Mouse (Mus musculus) T-helper 2 cell (primary cell): Measurements from ENCODE around the gene Cblb.

Source experiments
- in situ Hi-C: fragments of 300-600 bp; cut with MboI, MseI; formaldehyde crosslinking; loops from one replicate; pipeline ENCODE4 v1.15.1; 2025; ENCODE audit warnings: high pct_unique_total_duplicates

Cblb gene

DNA sequence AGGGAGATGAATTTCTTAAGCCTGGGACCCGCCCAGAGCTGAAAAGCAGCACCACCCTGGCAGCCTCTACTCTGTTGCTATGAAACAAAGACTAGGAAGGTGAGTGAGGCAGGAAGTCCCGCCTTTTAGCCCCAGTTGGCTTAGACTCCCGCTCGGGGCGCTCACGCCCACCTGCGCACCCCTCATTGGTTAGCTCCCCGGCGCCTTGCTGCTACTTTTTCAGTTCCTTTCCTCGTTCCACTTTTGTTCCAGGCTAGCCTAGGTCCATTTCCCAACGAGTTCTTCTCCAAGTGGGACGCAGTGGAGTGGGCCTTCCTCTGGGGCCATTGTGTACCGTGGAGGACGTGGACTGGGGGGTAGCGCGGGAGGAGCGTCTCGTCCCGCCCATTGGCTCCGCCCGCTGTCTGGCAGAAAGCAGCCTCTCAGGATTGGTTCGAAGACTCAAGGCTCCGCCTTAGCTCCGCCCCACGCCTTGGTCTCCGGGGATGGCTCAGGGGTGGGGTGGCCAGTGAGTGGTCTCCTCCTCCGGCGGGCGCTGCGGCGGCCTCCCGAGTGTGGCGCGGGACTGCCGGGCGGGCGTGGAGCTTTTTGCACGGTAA lies at the start of gene Cblb:
Cblb (plus strand) TSS at position 135 of the 599 bp plus-strand sequence.
- in situ Hi-C loops: loop anchor here (10.0 kb wide), 1 partner anchor 116 kb away; no protein-coding TSS in a partner anchor

DNA sequence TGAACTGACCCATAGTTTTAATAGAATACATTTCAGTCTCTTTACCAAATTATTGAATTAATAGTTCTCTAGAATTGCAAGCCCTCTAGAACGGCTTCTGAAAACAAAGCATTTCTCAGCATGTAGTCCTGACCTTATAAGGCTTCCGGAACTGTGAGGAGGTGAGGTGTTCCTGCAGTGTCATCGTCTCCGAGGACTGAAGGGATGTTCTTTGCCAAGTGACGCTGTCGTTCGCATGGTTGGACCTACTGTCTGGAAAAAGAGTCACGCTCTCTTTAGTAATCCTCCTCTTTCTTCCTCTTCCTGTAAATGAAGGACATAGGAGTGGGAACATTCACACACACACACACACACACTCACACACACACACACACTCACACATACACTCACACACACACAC lies 45.6 kb upstream of the Cblb start:
- in situ Hi-C loops: no loop called here

DNA sequence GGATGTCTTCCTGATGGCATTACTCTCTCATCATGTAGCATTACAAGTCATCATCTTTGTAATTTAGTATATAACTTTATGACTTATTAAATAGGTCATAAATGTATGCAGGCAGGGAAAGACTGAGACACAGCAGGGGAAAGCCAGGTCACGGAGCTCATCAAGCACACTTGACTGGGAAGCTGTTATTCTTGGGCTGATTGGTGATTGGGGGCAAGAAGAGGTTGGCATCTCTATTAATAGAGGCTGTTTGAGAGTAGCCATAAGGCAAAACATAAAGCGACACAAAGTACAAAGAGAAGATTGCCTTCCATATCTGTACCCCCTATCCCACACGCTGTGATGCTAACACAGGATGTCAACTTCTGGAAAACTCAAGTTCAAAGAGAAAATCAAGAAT lies 44.8 kb upstream of the Cblb start:
- in situ Hi-C loops: no loop called here

DNA sequence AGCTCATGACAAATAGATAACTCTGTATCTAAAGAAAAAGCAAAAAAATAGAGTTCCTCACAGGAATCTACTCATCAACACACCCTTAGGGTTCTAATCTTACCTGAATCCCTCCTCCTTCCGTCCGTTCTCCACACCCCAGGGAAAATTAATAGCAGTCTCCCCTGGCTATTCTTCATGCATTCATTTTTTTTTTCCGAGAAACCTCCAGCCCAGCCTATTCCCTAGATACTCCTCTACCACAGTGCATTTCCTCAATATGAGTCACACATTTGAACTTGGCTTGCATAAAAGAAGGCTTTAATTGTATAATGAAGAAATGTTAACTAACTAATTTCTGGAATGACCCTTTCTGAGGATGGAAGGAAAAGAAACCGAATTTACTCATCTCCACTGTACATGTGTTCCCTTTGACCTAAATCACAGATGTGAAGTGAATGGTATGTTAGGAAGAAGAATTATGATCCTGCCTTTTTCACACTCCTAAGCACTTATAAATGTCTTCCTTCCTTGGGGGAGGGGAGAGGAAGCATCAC lies 43.9 kb upstream of the Cblb start:
- in situ Hi-C loops: no loop called here

DNA sequence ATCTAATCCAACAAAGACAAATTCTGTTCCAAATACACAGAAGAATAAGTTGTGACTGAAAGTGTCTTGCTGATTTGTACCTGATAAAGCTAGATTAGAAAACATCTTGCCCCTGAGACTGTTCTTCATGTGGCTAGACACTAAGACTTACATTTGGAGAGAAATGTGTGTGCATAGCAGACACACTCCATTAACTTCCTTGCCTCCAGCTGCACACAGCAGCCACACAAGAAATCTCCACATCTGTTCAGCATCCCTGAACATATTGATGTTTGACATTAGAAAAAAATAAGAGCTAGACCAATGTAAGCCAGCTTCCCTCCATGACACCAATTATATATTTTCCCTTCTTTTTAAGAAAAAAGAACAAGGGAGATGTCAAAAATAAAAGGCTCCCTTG lies 43.0 kb upstream of the Cblb start:
- in situ Hi-C loops: no loop called here

DNA sequence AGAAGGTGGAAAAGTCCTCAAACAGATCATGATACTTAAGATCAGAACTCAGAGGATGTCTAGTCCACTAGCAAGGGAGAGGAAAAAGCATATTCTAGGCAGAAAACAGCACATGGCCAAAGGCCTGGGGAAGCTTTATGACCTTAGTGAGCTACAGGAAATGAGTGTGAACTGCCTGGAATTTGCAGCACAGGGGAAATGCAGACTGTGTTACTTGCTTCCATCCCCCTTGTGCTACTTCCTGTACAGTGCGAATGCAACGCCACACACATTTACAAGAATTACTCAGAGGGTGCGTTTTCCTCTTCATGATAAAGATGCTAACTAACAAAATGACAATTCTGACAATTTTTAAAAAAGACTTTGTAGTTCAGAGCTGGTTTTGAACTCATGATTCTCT lies 41.8 kb upstream of the Cblb start:
- in situ Hi-C loops: no loop called here

DNA sequence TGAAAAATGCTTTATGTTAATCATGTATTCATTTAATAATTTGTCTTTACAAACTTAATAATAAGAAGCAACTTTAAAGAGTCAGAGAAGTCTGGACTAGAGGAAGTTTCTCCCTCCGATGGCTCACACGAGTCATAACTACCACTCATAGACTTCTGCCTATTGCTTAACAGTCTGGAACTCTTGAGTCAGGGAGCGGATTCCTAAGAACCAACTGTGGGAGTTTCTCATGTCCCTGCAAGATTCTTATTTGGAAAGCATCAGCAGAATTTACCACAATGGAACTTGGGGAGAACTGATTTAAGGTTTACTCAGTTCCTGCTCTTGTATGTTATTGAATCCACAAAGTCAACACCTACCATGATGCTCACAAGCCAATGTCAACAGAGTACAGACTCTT lies 31.0 kb upstream of the Cblb start:
- in situ Hi-C loops: no loop called here

DNA sequence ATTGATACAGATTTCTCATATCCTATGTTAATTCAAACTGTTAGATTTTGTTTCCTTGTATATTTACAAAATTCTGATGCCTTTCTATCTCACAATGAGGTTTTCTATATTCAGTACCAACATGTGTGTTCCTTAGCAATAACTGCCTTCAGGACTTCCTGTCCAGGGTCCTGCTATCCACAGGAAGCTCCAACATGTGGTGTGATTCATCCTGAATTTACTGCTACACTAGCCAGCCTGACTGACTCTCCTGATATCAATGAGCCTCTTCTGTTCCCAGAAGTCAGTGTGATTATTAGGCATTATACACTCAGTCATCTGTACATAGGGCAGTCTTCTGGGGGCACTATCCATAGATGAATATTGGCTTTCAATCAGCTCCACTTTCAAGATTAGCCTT lies 30.2 kb upstream of the Cblb start:
- in situ Hi-C loops: no loop called here

DNA sequence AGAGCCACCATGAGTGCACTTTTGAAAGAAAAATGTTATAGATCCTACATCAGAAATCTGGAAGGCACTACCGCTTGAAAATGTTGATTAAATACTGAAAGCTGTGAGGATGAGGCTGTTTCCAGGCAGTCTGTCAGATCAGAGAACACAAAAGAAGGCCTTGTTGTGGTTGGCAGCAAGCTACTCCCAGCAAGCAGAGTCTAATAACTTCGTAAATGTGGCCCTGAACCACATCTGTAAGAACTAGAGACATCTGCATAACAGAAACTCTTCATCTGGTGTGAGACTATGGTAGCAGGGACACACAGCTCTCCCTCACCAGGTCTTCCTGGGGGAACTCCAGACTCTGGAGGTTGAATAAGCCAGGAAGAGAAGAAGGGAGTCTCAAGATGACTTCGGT lies 24.0 kb upstream of the Cblb start:
- in situ Hi-C loops: no loop called here

DNA sequence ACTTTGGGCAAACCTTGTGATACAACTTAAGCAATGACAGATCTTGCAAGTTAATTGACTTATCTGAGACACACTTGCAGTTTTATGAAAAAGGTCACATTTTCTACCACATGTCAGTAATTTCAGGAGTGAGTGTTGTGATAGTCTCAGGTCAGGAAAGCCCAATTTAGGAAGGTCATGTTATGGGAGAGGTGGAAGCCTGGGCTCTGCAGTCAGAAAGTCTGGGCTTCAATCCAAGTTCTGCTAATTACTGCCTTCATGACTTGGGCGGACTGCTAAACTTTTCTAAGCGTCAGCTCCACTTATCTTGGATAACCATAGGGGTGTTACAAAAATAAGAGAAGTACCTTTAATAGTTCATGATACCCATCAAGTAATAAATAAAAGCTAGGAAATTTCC lies 22.6 kb upstream of the Cblb start:
- in situ Hi-C loops: no loop called here

DNA sequence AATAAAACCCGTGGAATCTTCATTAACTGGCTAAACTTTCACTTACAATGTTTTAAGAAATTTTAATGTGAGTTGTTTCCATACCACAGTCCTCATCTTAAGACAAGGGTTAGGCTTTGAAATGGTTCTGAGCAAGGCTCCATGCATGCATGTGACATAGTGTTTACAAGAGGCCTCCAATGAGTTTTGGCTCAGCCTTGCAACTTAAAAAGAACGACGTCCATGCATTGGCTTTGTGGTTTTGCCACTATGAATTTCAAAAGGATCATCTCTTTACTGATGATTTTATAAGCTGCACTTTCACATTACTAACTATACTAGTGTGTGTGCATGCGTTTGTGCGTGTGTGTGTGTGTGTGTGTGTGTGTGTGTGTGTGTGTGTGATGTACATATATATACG lies 21.6 kb upstream of the Cblb start:
- in situ Hi-C loops: no loop called here

DNA sequence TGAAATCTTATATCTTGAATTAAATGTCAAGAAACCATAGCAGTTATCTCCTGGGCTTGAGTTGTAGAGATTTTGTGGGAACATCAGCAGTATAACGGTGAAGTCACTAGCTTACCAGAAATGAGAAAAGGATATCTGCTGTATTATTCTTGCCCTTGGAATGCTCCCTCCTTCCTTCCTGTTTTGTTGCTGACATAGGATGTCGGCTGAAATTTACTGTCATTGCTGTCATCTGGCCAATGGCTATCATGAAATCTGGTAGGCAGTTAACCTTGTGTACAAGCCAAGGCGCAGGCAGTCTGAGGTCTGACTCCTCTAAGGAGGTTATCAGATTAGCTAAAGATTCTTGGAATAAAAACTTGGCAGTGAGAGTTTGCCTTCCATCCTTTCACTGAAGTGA lies 18.0 kb upstream of the Cblb start:
- in situ Hi-C loops: no loop called here

DNA sequence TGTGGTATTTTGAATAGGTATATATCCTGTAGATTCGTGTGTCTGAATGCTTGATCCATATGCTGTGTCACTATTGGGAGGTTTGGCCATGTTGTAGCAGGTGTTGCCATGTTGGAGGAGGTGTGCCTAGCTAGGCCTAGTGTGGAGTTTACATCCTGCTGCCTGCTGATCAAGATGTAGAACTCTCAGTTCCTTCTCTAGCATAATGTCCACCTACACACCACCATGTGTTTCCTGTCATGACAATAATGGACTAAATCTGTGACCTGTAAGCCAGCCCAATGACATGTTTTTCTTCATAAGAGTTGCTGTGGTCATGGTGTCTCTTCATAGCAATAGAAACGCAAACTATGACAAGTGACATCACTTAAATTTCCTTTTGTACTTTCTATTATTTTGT lies 17.2 kb upstream of the Cblb start:
- in situ Hi-C loops: no loop called here

DNA sequence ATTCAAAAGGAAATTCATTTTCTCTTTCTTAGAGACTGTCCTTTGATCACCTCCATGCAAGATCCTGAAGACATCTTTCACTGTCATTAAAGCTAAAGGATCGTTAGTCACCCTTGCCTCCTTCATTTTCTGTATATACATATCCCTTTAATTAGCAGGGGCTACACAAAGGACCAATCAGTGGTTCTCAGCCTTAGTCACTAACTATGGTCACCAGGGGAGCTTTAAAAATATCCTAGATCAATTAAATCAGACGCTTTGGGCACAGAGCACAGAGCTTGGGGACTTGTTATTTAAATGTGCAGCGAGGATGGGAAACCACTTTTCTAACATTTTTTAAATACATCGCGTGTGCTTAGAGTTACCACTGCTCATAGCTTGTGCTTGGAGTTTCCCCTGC lies 7.6 kb upstream of the Cblb start:
- in situ Hi-C loops: no loop called here

DNA sequence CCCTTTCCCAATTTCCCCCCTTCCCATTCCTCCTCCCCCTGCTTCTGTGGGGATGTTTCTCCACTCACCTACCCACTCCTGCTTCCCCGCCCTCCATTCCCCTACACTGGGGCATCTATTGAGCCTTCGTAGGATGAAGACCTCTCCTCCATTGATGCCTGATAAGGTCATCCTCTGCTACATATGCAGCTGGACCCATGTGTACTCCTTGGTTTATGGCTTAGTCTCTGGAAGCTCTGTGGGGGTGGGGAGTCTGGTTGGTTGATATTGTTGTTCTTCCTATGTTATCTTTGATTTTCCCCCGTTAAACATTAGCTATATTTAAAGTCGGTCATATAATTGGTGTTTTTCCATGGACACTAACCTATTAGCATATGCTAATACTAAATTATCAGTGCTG lies 3.7 kb upstream of the Cblb start:
- in situ Hi-C loops: loop anchor here (5.0 kb wide), 1 partner anchor 715 kb away; no protein-coding TSS in a partner anchor

DNA sequence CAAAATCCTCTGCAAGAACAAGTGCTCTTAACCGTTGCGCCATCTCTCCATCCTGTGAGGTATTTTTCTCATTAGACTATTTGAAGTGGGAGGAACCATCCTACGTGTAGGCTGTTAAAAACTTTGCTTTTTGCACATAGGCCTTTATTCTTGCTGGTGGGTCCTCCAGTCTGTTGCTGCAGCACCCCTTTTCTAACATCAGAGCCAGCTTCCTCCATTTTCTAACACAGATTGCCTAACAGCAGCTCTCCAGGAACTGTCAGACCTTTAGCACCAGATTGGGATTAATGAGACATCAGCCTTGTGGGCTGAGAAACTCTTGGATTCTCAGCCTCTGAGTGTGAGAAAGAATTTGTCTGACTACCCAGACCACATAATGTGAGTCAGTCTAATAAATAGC lies 2.0 kb upstream of the Cblb start:
- in situ Hi-C loops: loop anchor here (5.0 kb wide), 1 partner anchor 717 kb away; no protein-coding TSS in a partner anchor

DNA sequence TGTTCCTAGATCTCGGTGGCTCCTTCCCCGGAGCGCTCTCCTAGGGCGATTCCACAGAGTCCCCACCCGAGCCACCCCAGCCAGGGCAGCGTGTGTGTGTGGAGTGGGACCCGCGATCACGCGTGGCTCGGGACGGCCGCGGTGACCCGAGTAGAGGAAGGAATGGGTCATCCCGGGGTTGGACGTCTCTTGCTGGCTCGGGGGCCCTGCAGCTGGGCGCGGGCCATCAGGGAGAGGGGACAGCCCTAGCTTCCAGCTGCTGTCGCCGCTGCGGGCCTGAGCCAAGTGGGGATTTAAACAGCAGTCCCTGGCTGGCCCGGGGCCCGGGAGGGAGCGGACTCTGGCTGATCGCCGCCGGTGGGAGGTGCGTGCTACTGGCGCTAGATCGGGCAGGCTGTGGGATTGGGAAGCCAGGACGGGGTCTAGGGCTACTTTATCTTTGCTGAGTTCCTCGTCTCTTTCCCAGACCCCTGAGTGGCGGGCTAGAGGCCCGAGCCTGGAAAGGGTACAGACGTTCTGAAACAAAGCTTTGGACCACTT lies 757 bp downstream of the Cblb start:
- in situ Hi-C loops: loop anchor here (10.0 kb wide), 1 partner anchor 117 kb away; no protein-coding TSS in a partner anchor

DNA sequence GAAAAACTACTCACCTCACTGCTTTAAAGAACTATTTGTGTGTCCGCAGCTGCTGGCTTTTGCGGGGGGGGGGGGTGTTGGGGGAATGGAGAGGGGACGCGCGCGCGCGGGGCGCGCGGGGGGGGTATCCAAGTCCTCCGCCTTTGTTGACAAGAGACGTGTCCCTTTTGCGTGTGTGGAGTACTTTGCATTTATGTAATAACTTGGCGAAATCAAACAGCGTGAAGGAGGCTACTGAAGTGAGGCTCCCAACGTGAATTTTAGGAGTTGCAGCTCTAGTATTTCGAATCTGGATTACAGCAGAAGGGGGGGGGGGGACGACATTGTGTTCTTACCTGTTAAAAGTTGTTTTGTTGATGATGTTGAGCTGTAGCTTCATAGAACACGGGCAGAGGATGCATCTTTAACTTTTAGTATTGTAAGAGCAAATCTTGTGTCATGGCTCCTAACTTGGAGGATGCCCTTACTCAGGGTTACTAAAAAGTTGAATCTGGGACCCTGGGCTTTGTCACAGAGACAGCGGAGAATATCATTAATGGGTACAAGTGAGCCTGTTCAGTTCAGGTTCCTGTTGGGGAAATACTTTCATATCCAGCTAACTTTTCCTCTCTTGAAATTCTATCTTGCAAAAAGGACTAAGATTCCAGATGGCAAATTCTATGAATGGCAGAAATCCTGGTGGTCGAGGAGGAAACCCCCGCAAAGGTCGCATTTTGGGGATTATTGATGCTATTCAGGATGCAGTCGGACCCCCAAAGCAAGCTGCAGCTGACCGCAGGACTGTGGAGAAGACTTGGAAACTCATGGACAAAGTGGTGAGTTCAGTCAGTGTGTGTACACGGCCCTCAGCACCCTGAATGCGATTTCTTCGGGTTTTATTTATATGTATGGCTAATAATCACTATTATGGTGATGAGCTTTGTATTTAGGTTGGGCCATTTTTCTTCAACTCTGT lies 1.6 kb downstream of the Cblb start:
- in situ Hi-C loops: loop anchor here (10.0 kb wide), 1 partner anchor 118 kb away; no protein-coding TSS in a partner anchor

DNA sequence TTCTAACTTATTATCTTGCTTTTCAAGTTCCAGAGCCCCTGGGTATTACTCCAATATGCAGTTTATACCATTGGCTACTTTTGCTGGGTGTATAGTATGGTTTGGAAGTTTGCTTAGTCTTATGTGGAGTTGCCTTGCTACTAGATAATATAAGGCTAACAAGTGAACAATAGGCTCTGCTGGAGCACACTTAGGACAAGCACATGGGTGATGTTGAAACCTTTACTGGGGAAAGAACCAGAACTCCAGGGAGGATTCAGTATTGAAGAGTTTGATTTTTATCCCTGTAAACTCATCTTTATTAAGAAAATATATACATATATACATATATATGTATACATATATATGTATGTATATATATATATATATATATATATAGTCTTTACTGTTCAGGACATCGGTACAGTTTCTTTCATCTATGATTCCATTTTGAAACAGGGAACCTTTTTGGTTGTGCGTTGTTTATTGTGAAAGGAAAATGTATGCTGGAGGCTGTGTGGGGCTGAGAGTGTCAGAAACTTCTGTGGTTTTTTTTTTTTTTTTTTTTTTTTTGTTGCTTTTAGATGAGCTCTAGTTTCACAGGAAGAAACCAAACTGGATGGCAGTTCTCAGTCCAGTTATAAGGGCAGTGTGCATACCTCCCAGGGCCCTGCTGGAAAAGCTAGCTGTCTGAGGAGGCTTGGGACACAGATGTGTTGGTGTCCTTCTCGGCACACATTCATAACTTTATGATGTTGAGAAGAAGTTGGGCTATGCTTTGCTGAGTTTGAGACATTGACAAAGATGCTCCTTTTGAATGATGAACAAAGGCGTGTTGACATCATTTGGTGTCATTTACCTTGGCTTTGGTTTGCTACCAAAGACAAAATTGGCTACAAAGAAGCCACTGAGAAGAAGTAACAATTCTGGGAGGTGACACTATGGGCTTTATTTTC lies 2.6 kb downstream of the Cblb start:
- in situ Hi-C loops: loop anchor here (10.0 kb wide), 1 partner anchor 119 kb away; no protein-coding TSS in a partner anchor

DNA sequence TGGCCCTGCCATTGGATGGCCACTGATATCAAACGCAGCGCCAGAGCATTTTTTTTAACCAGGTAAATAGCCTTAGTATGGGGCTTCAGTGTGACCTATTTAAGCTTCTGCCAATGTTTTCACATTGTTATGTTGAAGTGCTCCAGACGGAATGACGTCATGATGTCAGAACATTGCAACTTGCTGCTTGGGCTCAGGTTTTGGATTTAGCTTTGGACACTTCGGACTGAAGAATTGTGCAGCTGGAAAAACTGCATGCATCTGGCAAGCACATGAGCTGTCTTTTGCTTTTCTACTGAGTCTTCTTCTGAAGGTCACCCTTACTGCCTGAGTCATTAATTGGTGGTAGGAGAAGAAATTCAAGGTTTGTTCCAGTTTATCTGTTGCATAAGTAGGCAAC lies 3.3 kb downstream of the Cblb start:
- in situ Hi-C loops: loop anchor here (10.0 kb wide), 1 partner anchor 120 kb away; no protein-coding TSS in a partner anchor

DNA sequence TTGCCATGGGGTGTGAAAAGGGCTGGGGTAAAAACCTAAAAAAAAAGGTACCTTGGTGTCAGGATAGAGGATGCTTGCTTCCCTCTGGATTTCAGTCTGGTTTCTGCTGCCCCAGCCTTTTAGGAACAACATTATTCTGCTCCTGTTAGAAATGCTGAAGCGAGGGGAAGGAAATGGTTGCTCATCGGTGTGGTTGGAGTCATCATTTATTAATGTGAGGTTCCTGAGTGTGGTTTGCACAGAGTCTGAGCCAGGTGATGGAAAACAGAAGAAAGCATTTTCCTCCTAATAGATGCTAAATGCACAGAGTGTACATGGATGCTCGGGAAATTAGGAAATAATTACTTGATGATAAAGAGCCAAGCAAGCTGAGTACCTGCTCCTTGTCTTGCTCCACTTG lies 5.3 kb downstream of the Cblb start:
- in situ Hi-C loops: loop anchor here (10.0 kb wide), 1 partner anchor 121 kb away; no protein-coding TSS in a partner anchor
